Mouse (Mus musculus): Measurements from ENCODE around the gene Trpm3. TPM values are rescaled to one million over a fixed set of nuclear protein-coding genes. Genes with fewer than 3 reads are reported as not detected.

Trpm3 gene
- under 0.01 TPM in 1 of 2 replicates, not detected in the other for total RNA-seq (2014; rRNA removed)
- not detected in 2 replicates for polyA plus RNA-seq (2012; rRNA removed)

DNA sequence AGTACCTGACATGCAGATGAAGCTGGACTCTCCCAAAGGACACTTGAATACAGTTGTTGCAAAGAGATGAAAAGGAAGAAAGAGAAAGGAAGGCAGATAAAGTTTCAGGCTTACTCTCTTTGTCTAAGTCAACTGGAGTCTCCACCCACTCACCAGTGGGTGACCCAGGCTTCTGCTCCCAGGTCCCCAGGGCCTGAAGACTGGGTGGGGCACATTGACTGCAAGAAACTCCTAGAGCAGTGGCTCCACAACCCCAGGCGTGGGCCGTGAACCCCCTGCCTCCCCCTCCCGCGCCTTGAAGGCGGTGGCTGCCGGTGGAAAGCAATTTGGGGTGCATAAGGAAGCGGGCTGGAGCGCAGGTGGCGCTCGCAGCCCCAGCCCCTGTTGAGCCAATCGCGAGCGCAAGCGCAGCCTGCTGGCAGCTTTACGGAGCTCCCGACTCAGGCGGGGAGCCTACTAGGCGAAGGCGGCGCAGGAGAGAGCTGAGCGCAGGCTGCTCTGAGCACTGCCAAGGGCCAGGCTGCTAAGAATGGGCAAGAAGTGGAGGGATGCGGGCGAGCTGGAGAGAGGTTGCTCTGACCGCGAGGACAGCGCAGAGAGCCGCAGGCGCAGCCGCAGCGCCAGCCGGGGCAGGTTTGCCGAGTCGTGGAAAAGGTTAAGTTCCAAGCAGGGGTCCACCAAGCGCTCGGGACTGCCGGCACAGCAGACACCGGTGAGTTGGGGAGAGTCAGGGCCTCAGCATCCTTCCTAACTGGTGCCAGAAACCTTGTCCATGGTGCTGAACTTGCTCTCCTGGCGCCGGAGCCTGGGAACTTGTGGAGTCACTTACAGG is at the start of gene Trpm3:
Trpm3 (plus strand) TSS at position 457 of the 832 bp plus-strand sequence.
- H3K79me2 ChIP-seq (ENCODE audit: control insufficient read depth, insufficient read depth, low read length): no peaks in the 10 kb centered on the region

DNA sequence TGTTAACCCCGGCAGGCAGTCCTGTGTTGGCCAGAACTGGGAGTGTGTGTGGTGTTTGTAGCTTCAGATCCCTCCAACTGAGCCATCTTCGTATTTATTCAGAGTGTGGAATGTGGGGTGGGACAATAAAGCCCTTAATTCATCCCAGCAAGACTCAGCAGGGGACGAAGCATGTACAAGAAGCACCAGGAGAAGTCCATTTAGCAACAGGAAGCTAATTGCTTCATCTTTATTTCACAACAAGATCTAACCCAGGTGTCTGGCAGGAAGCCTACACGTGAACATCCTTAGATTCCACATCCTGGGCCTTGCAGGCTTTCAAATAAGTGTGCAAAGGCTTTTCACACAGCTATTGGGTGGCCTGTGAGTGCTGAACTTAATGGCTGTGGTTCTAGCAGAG is 38.3 kb upstream of the Trpm3 start:
- no peaks in the 10 kb centered on the region for H3K79me2 ChIP-seq (ENCODE audit: control insufficient read depth, insufficient read depth, low read length)
- H3K27me3 ChIP-seq (ENCODE audit: control insufficient read depth, insufficient read depth, low read length): no peaks in the 10 kb centered on the region
- no peaks in the 10 kb centered on the region for H3K36me3 ChIP-seq (ENCODE audit: control insufficient read depth, insufficient read depth, low read length)
- DNase-seq (ENCODE audit: extremely low read depth, low read depth, low spot score): no peak
- H3K4me1 ChIP-seq (ENCODE audit: control insufficient read depth, insufficient read depth, low read length): no peaks in the 10 kb centered on the region
- no peak overlapping the region for H3K4me3 ChIP-seq (ENCODE audit: insufficient read depth, low read depth, low read length)
- H3K27ac ChIP-seq (replicated peaks; ENCODE audit: insufficient read depth, low read depth, low read length): no peak overlapping the region
- TF ChIP-seq POLR2A (IDR thresholded peaks at IDR 0.05; ENCODE audit: extremely low read depth, insufficient read depth, low read length) (no peak), CTCF (IDR thresholded peaks at IDR 0.05; ENCODE audit: low read depth, low read length) (no peak)
- H3K9ac ChIP-seq (ENCODE audit: low read depth, low read length): no peak overlapping the region
- 54% methylated on average over 4 of the region's 4 CpGs for WGBS

More for the DNA sequence above, at the start of gene Trpm3:
- no peak within 1 kb of the TSS for H3K27ac ChIP-seq (replicated peaks; ENCODE audit: insufficient read depth, low read depth, low read length)
- TF ChIP-seq CTCF (IDR thresholded peaks at IDR 0.05; ENCODE audit: low read depth, low read length) (no peak), POLR2A (IDR thresholded peaks at IDR 0.05; ENCODE audit: extremely low read depth, insufficient read depth, low read length) (no peak)
- no peaks in the 10 kb centered on the region for H3K36me3 ChIP-seq (ENCODE audit: control insufficient read depth, insufficient read depth, low read length)
- peaks cover 8% of the 10 kb centered on the region for H3K27me3 ChIP-seq (ENCODE audit: control insufficient read depth, insufficient read depth, low read length)
- no peaks in the 10 kb centered on the region for H3K4me1 ChIP-seq (ENCODE audit: control insufficient read depth, insufficient read depth, low read length)
- no peak for DNase-seq (ENCODE audit: extremely low read depth, low read depth, low spot score)
- WGBS: 3% methylated on average over 39 of the region's 39 CpGs
- no peak within 1 kb of the TSS for H3K4me3 ChIP-seq (ENCODE audit: insufficient read depth, low read depth, low read length)
- H3K9ac ChIP-seq (ENCODE audit: low read depth, low read length): no peak within 1 kb of the TSS

DNA sequence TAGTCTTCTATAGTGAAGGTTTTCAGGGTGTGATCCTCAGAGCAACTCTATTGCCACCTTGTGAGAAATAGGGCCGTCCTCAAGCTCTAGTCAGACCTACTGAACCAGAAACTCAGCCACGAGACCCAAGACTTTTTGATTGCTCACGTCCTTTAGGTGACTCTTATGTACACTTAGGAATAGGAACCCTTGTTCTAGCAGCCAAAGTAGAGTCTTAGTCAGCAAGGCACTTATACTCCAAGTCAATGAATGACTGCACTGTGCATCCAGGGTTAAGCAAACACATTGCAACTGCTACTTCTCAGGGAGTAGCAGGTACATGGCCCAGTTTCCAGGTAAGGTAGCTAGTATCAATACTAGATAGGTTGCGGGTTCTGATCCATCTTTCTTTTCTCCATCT is 35.0 kb upstream of the Trpm3 start:
- H3K27me3 ChIP-seq (ENCODE audit: control insufficient read depth, insufficient read depth, low read length): no peaks in the 10 kb centered on the region
- H3K36me3 ChIP-seq (ENCODE audit: control insufficient read depth, insufficient read depth, low read length): no peaks in the 10 kb centered on the region
- H3K27ac ChIP-seq (replicated peaks; ENCODE audit: insufficient read depth, low read depth, low read length): no peak overlapping the region
- DNase-seq (ENCODE audit: extremely low read depth, low read depth, low spot score): no peak
- H3K4me1 ChIP-seq (ENCODE audit: control insufficient read depth, insufficient read depth, low read length): no peaks in the 10 kb centered on the region
- no peak overlapping the region for H3K4me3 ChIP-seq (ENCODE audit: insufficient read depth, low read depth, low read length)
- WGBS: 71% methylated on average over 4 of the region's 4 CpGs
- H3K9ac ChIP-seq (ENCODE audit: low read depth, low read length): no peak overlapping the region
- no peak for TF ChIP-seq POLR2A (IDR thresholded peaks at IDR 0.05; ENCODE audit: extremely low read depth, insufficient read depth, low read length)
- TF ChIP-seq CTCF (IDR thresholded peaks at IDR 0.05; ENCODE audit: low read depth, low read length): no peak
- no peaks in the 10 kb centered on the region for H3K79me2 ChIP-seq (ENCODE audit: control insufficient read depth, insufficient read depth, low read length)

DNA sequence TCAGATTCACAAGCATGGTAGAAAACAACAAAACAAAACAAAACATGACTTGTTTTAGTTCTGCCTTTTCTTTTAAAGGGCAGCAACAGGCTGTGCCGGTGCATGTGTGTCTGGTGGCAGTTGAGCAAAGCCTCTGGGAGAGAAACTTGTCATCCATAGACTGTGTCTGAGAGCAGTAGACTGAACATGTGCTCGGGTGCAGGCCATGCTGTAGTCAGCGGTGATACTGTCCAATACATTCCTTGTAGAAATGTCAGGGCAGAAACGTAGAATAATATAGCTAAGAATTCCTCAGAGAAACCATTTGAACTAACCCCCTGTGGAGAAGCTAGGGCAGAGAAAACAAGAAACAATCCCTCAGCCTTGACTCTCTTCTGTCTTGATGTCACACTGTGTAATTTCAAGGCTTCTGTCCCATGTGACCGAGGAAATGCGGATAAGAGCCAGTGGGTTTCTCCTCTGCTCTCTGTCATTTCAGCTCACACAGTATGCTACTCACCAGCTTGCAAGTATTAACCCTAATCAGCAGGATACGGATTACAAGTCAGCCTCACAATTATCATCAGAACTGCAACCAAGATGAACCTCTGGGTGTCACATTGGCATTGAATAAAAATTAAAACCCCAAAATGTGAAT is 33.9 kb upstream of the Trpm3 start:
- no peak for DNase-seq (ENCODE audit: extremely low read depth, low read depth, low spot score)
- H3K79me2 ChIP-seq (ENCODE audit: control insufficient read depth, insufficient read depth, low read length): no peaks in the 10 kb centered on the region
- no peak overlapping the region for H3K27ac ChIP-seq (replicated peaks; ENCODE audit: insufficient read depth, low read depth, low read length)
- no peak for TF ChIP-seq POLR2A (IDR thresholded peaks at IDR 0.05; ENCODE audit: extremely low read depth, insufficient read depth, low read length)
- TF ChIP-seq CTCF (IDR thresholded peaks at IDR 0.05; ENCODE audit: low read depth, low read length): no peak
- no peak overlapping the region for H3K4me3 ChIP-seq (ENCODE audit: insufficient read depth, low read depth, low read length)
- 74% methylated on average over 7 of the region's 7 CpGs for WGBS
- H3K27me3 ChIP-seq (ENCODE audit: control insufficient read depth, insufficient read depth, low read length): no peaks in the 10 kb centered on the region
- H3K36me3 ChIP-seq (ENCODE audit: control insufficient read depth, insufficient read depth, low read length): no peaks in the 10 kb centered on the region
- H3K9ac ChIP-seq (ENCODE audit: low read depth, low read length): no peak overlapping the region
- H3K4me1 ChIP-seq (ENCODE audit: control insufficient read depth, insufficient read depth, low read length): no peaks in the 10 kb centered on the region

DNA sequence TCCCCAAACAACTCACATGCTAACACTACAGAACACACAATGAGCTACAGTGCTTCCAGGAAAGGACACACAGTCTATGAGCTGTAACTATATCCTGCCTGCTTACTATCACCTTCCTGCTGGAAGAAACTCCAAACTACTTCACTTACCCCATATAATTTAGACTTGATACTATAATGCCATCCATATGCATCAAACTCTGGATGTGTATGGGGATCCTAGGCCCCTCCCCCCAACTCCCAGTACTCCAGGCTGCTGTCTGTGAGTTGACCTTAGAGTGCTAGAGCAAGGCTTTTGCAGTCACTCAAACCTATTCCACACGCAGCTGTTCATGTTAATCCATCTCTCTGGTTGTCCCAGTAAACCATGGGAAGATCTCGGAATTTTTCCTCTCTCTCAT is 33.2 kb upstream of the Trpm3 start:
- WGBS: 37% methylated on average over 2 of the region's 2 CpGs
- H3K9ac ChIP-seq (ENCODE audit: low read depth, low read length): no peak overlapping the region
- H3K36me3 ChIP-seq (ENCODE audit: control insufficient read depth, insufficient read depth, low read length): no peaks in the 10 kb centered on the region
- DNase-seq (ENCODE audit: extremely low read depth, low read depth, low spot score): no peak
- H3K4me1 ChIP-seq (ENCODE audit: control insufficient read depth, insufficient read depth, low read length): no peaks in the 10 kb centered on the region
- no peaks in the 10 kb centered on the region for H3K79me2 ChIP-seq (ENCODE audit: control insufficient read depth, insufficient read depth, low read length)
- H3K27me3 ChIP-seq (ENCODE audit: control insufficient read depth, insufficient read depth, low read length): no peaks in the 10 kb centered on the region
- TF ChIP-seq POLR2A (IDR thresholded peaks at IDR 0.05; ENCODE audit: extremely low read depth, insufficient read depth, low read length): no peak
- TF ChIP-seq CTCF (IDR thresholded peaks at IDR 0.05; ENCODE audit: low read depth, low read length): no peak
- H3K27ac ChIP-seq (replicated peaks; ENCODE audit: insufficient read depth, low read depth, low read length): no peak overlapping the region
- H3K4me3 ChIP-seq (ENCODE audit: insufficient read depth, low read depth, low read length): no peak overlapping the region

Measured in liver, adult 2 months (tissue).